Mouse (Mus musculus) layer of hippocampus, adult 2 months (tissue): Measurements from ENCODE around the gene Rhd. TPM values are rescaled to one million over a fixed set of nuclear protein-coding genes. Genes with fewer than 3 reads are reported as not detected.
"Not testable (repeated sequence)": the region's sequence is repeated elsewhere in the genome, so short reads cannot be mapped to it uniquely, and the experiment has no call there.

Experiments used
- DNase-seq, 2 experiments: peaks; one replicate each; pipeline ENCODE4 v3.0.0; 2022; ENCODE audit warnings: low spot score in 2 of 2
- H3K27ac ChIP-seq: fragments of 200-600 bp; 2 replicates; pipeline ENCODE4 v1.8.1; 2022
- H3K4me3 ChIP-seq: fragments of 200-600 bp; 2 replicates; pipeline ENCODE4 v1.8.1; 2022; ENCODE audit warnings: mild to moderate bottlenecking
- CTCF ChIP-seq: fragments of 200-600 bp; conservative IDR thresholded peaks from 2 replicates; pipeline ENCODE4 v1.8.1; 2022; ENCODE audit warnings: antibody characterized with exemption, mild to moderate bottlenecking, moderate library complexity
- long read RNA-seq, 2 experiments: library from polyadenylated mRNA; stranded (forward); transcript quantifications; one replicate each; pipeline ENCODE4 v2.0.0; 2021; ENCODE audit warnings: borderline mapping rate in 2 of 2
- total RNA-seq, 2 experiments: library from RNA; stranded (reverse); gene quantifications; 2 replicates each; pipeline ENCODE4 v1.2.3; 2021

Rhd gene
- not detected for total RNA-seq
- long read RNA-seq, experiment 1, partial matches to known transcripts = 0 of 1 reads
- long read RNA-seq, experiment 1, other reads (novel, unspliced or antisense) = 1 of 1 reads
- long read RNA-seq, experiment 2 = 0 reads

DNA sequence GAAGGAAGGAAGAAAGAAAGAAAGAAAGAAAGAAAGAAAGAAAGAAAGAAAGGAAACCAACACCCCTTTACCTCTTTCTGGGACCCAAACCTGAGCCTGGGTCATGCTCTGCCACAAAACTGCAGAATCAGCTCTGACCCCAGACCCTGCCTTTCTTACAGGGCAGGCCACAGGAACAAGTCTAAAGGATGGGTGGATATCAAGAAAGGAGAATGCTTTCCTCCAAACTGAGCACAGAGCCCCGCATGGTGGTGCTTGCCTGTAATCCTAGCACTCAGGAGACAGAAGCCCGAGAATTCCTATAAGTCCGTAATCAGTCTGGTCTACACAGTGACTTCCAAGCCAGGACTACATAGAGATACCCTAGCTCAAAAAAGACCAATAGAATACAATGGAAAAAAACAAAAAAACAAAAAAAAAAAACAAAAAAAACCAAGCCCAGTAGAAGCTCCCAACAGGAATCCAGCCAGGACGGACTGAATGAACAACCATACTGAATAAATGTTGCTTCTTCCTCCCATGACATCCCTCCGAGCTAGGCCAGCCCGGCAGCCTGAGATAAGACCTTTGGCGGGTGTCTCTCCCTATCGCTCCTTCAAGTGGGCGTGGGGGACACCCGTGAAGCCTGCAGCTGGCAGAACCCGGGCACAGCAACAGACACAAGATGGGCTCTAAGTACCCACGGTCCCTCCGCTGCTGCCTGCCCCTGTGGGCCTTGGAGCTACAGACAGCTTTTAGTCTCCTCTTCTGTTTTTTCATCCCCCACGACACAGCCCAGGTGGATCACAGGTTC, at the start of gene Rhd:
Gene Rhd (plus strand): TSS at position 600 of the 793 bp plus-strand sequence.
- no peak within 1 kb of the TSS for H3K4me3 ChIP-seq
- DNase-seq = no peak
- TF ChIP-seq CTCF = no peak
- H3K27ac ChIP-seq = no peak within 1 kb of the TSS

DNA sequence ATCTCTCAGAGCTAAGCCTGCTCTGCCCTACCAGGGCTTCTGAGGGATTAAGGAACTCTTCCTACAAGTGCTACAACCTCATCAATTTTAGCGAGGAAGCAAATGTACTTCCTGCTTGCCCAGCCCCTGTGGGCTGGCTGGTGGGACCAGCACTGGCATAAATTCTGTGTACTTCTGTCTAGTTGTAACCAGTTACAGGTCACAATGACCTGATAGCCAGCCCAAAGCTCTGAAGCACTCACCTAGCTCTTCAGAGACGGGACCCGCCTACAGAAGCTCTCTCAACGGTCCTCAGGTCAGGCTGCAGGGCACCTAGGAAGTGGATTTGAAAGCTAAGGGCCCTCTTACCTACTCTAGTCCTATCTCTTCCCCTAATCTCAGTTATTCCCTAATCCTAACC, 46.6 kb upstream of the Rhd start:
- Histone ChIP-seq H3K4me3 (no peak overlapping the region), H3K27ac (no peak overlapping the region)
- no peak for DNase-seq
- no peak for TF ChIP-seq CTCF

GRCm38 (mm10) chr4:134821061-134821460, 43.3 kb upstream of the Rhd start:
- no peak for TF ChIP-seq CTCF

DNA sequence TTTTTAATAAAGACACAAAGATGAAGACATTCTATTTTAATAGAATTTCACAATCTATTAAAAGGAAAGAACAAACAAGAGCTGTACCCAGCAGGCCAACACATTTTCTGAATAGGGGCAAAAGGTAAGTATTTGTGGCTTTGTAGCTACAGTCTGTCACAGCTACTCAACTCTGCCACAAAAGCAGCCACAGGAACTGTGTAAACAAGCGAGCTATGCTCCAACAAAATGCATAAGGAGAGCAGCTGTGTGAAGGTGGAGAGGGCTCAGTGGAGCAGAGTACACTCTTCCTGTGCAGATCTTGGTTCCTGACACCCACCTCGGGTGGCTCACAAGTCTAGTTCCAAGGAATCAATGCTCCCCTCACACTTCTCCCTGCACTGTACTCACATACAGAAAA, 40.8 kb upstream of the Rhd start:
- TF ChIP-seq CTCF = no peak
- Histone ChIP-seq H3K4me3 (no peak overlapping the region), H3K27ac (peak overlapping the region; percentile 14; the same call in 1 of the 2 replicates)
- DNase-seq = no peak

More at GRCm38 (mm10) chr4:134821061-134821460, 43.3 kb upstream of the Rhd start:
- Histone ChIP-seq H3K4me3 (no peak overlapping the region), H3K27ac (no peak overlapping the region)
- no peak for DNase-seq

GRCm38 (mm10) chr4:134825864-134826263, 38.5 kb upstream of the Rhd start:
- peak; percentile 35 for TF ChIP-seq CTCF
- not testable (repeated sequence) for H3K27ac ChIP-seq, DNase-seq, H3K4me3 ChIP-seq

DNA sequence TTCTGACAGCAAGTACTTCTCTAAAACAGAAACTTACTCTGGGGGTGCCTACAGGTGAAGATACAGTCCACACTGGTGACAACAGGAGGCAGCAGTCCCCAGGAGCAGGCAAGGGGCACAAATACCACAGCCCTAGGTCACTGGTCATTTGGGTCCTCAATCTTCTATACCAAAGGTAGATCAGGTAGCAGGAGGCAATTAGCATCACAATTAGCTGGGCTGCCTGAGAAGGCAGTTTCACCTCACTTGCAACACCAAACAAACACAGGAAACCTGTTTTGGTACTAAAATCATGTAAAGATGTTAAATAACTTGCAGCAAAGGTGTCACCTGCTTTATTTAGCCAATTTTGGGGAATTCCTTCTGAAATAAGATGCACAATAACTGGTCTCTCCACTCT, 38.0 kb upstream of the Rhd start:
- Histone ChIP-seq H3K4me3 (no peak overlapping the region), H3K27ac (no peak overlapping the region)
- no peak for TF ChIP-seq CTCF
- no peak for DNase-seq

GRCm38 (mm10) chr4:134827806-134828205, 36.5 kb upstream of the Rhd start:
- Histone ChIP-seq H3K4me3 (no peak overlapping the region), H3K27ac (no peak overlapping the region)
- DNase-seq = no peak
- no peak for TF ChIP-seq CTCF

- DNase-seq = no peak
- no peak overlapping the region for H3K27ac ChIP-seq
- no peak for TF ChIP-seq CTCF
- no peak overlapping the region for H3K4me3 ChIP-seq
Observed at GRCm38 (mm10) chr4:134831934-134832333, 32.4 kb upstream of the Rhd start.

GRCm38 (mm10) chr4:134835486-134835885, 28.9 kb upstream of the Rhd start:
- no peak for TF ChIP-seq CTCF
- Histone ChIP-seq H3K4me3 (no peak overlapping the region), H3K27ac (no peak overlapping the region)
- DNase-seq = no peak

- Histone ChIP-seq H3K27ac (no peak overlapping the region), H3K4me3 (no peak overlapping the region)
- DNase-seq = no peak
- no peak for TF ChIP-seq CTCF
Observed at GRCm38 (mm10) chr4:134838221-134838620, 26.1 kb upstream of the Rhd start.

DNA sequence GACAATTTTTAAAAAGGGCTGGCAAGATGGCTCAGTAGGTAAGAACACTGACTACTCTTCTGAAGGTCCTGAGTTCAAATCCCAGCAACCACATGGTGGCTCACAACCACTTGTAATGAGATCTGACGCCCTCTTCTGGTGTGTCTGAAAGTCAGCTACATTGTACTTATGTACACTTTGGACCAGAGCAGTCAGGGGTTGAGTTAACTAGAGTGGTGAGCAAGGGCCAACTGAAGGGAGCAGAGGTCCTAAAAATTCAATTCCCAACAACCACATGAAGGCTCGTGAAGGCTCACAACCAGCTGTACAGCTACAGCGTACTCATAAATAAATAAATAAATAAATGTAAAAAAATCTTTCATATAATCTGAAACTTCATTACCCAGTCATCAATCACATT, 25.6 kb upstream of the Rhd start:
- not testable (repeated sequence) for DNase-seq, H3K4me3 ChIP-seq, H3K27ac ChIP-seq

DNA sequence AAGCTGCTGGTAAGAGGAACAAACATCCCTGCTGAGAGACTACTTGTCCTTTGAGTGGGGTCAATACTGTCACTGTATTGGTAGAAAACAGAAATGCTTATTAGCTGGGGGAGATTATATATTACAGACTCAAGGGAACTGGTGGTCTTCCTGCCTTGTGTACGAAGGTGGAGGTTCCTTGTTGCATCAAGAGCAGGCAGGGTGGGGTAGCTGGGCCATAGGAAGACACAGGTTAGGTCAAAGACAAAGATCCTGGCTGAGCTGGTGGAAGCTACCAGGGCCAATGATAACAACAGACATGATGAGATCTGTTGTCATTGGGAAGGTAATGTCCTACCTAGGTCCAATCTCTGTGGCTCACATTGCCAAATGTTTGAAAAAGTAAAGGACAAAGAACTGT, 24.1 kb upstream of the Rhd start:
- DNase-seq = no peak
- no peak for TF ChIP-seq CTCF
- Histone ChIP-seq H3K4me3 (no peak overlapping the region), H3K27ac (no peak overlapping the region)

DNA sequence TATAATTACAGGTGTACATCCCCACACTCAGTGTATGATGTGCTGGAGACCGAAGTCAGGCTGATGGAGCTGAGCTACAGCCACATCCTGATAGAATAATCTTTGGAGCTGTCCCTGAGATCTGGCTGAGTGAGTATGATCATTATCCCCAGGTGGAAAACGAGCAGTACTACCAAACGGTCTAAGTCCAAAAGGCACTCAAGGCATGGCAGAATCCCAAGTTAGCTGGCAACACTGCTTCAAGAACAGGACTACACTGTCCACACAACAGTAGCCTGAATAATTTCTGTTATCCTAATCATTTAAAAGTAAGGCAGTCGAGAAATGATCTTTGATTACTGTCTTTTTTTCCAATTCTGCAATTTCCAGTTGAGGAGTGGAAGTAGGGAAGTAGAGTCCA, 20.8 kb upstream of the Rhd start:
- TF ChIP-seq CTCF = no peak
- Histone ChIP-seq H3K4me3 (no peak overlapping the region), H3K27ac (no peak overlapping the region)
- DNase-seq = no peak

DNA sequence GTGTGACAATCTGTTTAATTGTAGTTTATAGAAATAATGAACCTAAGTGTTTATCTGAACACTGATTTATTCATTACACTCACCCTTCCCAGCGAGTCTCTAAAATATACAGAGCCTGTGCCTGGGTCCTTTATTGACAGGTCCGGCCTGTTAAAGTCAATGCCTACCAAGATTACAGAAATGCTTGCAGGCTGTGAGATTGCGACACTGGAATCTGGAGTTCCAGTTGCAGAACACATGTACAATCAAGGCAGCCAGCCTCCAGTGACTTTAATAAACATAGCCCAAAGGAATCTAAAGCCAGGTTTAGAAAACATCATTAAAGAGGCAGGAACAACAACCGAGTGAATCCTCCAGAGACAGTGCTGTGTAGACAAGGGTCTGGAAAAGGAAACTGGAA, 16.7 kb upstream of the Rhd start:
- TF ChIP-seq CTCF = no peak
- Histone ChIP-seq H3K27ac (no peak overlapping the region), H3K4me3 (no peak overlapping the region)
- no peak for DNase-seq

- TF ChIP-seq CTCF = no peak
- Histone ChIP-seq H3K27ac (no peak overlapping the region), H3K4me3 (no peak overlapping the region; the same call in 1 of the 2 replicates)
- no peak for DNase-seq
Observed at GRCm38 (mm10) chr4:134850551-134850950, 13.8 kb upstream of the Rhd start.
